Mouse (Mus musculus) G1E-ER4 (cell line): ENCODE data around the gene Pex11b. TPM values are rescaled to one million over a fixed set of nuclear protein-coding genes. Genes with fewer than 3 reads are reported as not detected.

ENCODE experiments used
- GATA1 ChIP-seq: IDR thresholded peaks from one replicate; pipeline ENCODE4 v1.8.0; 2012; ENCODE audit warnings: low read length, inconsistent platforms
- polyA plus RNA-seq: library from polyadenylated mRNA; stranded (reverse); fragments of >175 nt; gene quantifications from 2 replicates; pipeline ENCODE4 v1.2.3, GENCODE M21; 2012

The Pex11b gene
- polyA plus RNA-seq, 1 experiment, result 4.7 TPM

- no peak for TF ChIP-seq GATA1
These were observed 28.5 kb downstream of the Pex11b start for GRCm38 (mm10) chr3:96663432-96664239.

GRCm38 (mm10) chr3:96666916-96667315 lies 31.7 kb downstream of the Pex11b start:
- TF ChIP-seq GATA1, result no peak

- no peak for TF ChIP-seq GATA1
These were observed 32.1 kb downstream of the Pex11b start for GRCm38 (mm10) chr3:96667316-96667715.

GRCm38 (mm10) chr3:96668424-96669067 lies 33.4 kb downstream of the Pex11b start:
- no peak for TF ChIP-seq GATA1

- TF ChIP-seq GATA1, result no peak
These were observed 34.7 kb downstream of the Pex11b start, which contains the start of gene Ankrd35 for GRCm38 (mm10) chr3:96669727-96670468. Gene Ankrd35, plus strand, starts transcription at chr3:96670131.

GRCm38 (mm10) chr3:96671519-96671918 lies 36.3 kb downstream of the Pex11b start:
- no peak for TF ChIP-seq GATA1

GRCm38 (mm10) chr3:96673514-96673913 lies 38.3 kb downstream of the Pex11b start:
- no peak for TF ChIP-seq GATA1

- TF ChIP-seq GATA1, result no peak
These were observed 39.3 kb downstream of the Pex11b start for GRCm38 (mm10) chr3:96674442-96674841.

- TF ChIP-seq GATA1, result no peak
These were observed 40.0 kb downstream of the Pex11b start for GRCm38 (mm10) chr3:96675171-96675570.

GRCm38 (mm10) chr3:96675690-96676089 lies 40.5 kb downstream of the Pex11b start:
- no peak for TF ChIP-seq GATA1

GRCm38 (mm10) chr3:96678456-96678855 lies 43.3 kb downstream of the Pex11b start:
- TF ChIP-seq GATA1, result no peak

- TF ChIP-seq GATA1, result no peak
These were observed 44.0 kb downstream of the Pex11b start for GRCm38 (mm10) chr3:96679159-96679674.

- TF ChIP-seq GATA1, result no peak
These were observed 45.2 kb downstream of the Pex11b start for GRCm38 (mm10) chr3:96680269-96680956.

- TF ChIP-seq GATA1, result no peak
These were observed 48.3 kb downstream of the Pex11b start for GRCm38 (mm10) chr3:96683496-96683895.

GRCm38 (mm10) chr3:96684151-96684821 lies 49.1 kb downstream of the Pex11b start:
- TF ChIP-seq GATA1, result no peak

- no peak for TF ChIP-seq GATA1
These were observed 49.6 kb downstream of the Pex11b start for GRCm38 (mm10) chr3:96684822-96685156.
